Mouse (Mus musculus) megakaryocyte, adult 5-6 weeks (primary cell): Measurements from ENCODE around the gene Gm5737. TPM values are rescaled to one million over a fixed set of nuclear protein-coding genes. Genes with fewer than 3 reads are reported as not detected.
A peak's percentile ranks its signal among the peaks of the same experiment; 100 is the strongest.

Experiments
- ATAC-seq: 2 replicates; pipeline ENCODE4 v1.8.0; 2016; ENCODE audit warnings: mild to moderate bottlenecking, inconsistent platforms; ENCODE audit not compliant: poor library complexity, severe bottlenecking
- total RNA-seq, 2 experiments: library from RNA; stranded (forward) in 1 of 2; stranded (reverse) in 1 of 2; fragments of 153-499, 151-499 nt in 1 of 2; fragments of 221-1000, 200-1000 nt in 1 of 2; gene quantifications; 2 replicates each; pipeline versions ENCODE4 v1.2.3 to v1.2.4; 2015 to 2017

The Gm5737 gene
- total RNA-seq, 2 experiments from 2014 or later, result not detected

DNA sequence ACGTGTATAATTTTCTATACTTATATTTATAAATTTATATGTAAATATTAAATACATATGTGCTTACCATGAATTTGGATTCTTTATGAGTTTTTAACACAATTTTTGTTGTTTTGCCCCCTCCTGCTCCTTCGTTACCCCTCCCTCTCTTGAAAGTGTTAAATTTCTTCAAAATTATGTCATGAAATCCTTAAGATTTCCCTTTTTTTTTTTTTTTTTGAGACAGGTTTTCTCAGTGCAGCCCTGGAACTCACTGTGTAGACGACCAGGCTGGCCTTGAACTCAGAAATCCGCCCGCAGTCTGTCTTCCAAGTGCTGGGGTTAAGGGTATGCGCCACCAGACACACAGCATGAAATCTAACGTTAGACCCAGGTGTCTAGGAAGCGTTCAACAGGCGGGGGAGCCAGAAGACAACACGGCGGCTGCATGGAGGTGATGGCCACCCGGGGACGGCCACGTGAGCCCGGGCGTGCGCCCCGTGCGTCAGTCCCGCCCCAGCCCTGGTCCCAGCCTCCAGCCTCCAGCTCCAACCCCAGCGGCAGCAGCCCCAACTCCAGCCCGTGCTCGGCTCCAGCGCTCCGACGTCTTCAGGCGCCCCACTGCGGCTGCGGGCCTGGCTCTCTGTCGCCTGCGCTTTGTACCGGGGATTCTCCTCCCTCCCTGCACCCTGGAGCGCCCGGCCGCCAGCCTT, 30.3 kb downstream of the Gm5737 start, which contains the start of gene Eef2k:
TSS of gene Eef2k (plus strand) at position 487 of the 692 bp plus-strand sequence.
- ATAC-seq, result peak; percentile 85

DNA sequence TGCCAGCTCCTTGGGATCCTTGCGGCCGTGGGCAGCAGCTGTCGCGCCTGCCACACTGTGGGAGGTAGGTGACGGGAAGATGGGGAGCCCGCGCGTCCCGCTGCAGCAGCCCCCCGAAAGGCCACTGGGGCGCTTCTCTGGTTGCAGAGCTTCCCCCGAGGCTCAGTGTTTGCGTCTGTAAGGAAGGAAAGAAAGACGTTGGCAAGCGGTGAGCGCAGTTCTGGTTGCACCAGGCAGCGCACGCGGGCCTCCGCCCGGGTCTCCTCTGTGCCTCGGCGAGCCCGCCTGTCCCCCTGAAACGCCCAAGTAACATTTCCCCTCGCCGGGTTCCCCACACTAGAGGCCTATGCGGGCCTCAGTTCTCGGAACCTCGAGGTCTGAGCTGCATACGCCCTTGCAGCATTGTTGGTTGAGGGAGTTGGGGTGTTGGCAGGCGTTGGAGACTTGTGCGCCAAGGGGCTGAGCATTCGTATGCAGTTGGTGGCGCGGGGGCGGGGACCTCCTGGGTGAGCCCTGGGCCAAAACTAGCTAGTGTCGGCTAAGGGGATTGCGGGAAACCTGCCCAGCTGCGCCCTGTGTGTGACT, 31.0 kb downstream of the Gm5737 start:
- ATAC-seq, result peak; percentile 53

DNA sequence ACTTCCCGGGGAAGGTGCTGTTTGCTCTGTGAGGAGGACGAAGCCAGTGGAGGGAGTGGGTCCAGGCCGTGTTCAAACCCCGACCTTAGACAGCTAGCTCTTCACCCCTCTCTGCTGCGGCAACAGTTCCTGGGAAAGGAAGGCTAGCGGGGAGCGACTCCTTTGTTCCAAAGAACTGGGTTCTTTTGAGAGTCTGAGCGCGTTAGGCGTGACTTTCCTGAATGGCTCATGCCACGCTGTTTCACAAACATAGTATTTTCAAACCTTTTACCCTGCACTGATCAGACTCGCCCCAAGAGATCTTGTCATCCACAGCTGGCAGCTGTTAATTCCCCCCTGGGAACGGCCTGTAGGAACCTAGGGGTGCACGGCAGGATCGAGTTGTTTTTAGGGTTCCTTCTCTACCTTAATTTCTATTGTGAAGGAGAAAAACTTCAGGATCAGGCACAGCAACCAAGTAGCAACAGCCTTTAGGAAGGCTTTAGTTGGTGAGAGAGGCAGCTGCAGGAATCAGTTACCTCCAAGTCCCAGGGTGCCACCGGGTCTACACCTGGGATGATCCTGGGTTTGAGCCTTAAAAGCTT, 31.8 kb downstream of the Gm5737 start:
- no peak for ATAC-seq

DNA sequence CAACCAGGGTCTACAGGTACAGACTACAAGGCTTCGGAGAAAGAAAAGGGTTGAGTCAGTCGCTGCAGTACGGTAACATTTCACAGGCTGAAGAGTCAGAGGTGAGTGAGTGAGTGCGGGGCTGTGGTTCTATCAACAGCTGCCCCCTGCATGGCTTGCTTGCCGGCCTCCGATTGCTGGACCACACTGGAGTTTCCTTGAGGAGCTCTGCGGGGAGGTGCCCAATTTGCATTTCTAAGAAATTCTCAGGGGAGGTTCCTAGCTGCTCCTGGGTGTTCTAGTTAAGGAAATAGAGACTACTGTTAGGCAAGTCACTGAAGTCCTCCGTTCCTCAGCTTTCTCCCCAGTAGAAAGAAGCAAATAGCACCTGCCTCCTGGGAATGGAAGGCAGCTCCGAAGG, 32.5 kb downstream of the Gm5737 start:
- ATAC-seq, result no peak

DNA sequence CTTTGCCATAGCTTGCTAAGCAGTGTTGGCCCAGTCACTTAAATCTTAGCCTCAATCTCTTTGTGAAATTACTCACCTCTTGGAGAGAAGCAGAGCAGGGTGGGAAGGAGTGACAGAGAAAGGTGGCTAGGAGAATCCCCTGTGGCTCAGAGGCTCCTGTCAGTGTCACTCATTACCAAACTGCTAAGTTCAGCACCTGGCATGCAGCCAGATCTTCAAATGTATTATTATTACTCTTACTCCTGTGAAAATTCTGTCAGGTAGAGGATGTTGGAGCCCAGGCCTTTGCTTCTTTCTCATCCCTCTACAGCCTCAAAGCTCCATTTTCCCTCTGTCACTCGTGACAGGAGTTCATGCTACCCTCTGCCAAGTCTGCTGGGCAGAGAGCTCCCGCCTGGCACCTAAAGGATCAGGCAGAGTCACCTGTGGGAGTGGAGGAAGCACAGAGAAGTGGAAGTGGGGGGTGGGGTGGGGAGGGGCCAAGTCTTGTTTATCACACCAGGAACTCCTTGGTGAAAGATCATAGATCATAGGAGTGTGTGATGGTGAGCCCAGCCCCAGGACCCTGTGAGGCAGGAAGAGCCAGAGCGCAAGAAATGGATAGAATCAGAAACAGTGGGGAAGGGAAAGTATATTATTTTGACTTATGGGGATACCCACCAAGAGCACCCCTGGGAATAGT, 36.8 kb downstream of the Gm5737 start:
- ATAC-seq, result no peak

DNA sequence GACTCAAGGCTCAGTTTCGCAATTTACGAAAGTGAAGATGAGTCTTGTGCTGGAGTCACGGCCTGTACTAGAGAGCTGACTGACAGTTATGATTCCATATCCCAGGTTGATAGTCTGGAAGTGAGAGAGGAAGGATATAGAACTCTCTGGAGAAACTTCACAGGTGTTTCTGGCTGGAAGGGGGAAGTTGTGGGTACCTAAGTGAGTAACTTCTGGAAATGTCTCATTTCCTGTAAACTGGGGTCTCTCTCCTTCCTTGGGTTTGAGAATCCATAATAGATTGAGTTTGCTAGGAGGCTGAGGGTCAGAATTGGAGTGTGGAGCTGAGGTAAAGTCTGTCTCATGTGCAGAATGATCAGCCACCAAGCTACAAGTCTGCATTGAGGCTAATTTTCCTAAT, 38.0 kb downstream of the Gm5737 start:
- peak; percentile 7; the same call in 1 of the 2 replicates for ATAC-seq

DNA sequence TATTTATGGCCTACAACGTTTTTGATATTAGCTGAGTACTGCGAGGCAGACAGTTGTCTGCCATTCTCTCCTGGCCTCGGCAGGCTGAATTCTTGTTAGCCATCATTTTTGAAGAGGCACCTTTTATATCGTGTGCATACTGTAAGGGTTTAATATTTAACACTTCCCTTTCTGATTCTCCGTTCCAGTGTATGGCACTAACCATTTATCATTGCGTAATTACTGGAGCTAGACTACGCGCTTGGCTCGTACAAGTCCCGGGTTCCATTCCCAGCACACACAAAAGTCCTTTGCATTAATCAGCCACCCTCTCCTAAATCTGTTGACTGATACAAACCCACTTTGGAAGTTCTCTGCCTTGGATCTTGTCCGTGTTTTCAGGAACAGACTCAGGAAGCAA, 47.7 kb downstream of the Gm5737 start:
- ATAC-seq, result peak; percentile 56

DNA sequence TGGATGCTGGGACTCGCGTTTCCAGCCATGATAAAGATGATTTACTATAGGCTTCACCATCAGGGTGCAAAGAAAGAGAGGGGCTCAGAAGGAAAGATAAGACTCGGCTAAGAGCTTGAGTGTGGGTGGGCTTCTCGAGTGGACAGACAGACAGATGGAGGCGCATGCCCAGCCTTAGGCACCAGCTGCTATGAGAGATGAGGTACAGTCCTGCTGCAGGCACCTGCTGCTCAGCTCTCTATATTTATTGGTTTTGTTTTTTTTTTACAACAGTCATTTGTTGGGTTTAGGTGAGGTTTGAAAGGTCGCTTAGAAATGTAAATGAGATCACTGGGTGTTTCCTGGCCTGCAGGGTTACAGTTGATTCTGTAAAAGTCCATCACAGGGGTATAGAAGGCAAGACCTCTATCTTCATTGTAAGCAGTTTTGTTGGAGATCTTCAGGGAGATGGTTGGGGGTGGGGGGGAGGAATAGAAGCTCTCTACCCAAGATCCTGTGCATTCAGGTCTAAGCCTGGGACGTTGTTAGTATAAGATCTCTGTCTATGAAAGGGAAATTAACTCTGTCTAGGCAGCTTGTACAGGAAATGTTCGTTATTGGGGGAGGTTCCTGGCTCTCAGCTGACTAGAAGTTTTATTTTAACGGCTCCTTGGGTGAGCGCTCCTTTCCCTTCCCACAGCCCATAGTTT, 48.8 kb downstream of the Gm5737 start:
- no peak for ATAC-seq

DNA sequence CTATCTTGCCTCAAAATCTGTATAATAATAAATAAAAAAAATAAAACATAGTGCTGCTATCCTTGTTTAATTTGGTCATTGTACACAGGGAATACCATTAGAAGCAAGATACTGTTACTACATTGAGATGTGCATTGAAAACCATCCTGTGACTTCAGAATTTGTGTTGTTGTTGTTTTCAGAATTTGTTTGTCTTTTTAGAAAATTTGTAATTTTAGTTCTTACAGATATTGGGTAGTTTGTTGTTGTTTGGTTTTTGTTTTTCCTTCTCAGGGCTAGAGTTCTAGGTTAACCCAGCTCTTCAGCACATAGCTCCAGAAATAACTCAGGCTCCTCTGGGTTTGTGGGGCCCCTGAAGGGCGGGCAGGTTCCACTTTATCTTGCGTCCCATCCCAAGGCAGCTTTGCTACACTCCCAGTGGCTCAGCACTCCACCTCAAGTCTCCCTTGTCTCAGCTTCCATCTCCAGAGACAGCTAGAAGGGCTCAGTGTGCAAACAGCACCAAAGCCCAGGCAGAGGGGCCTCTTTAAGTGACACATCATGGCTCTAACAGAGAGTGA, 49.4 kb downstream of the Gm5737 start:
- no peak for ATAC-seq

DNA sequence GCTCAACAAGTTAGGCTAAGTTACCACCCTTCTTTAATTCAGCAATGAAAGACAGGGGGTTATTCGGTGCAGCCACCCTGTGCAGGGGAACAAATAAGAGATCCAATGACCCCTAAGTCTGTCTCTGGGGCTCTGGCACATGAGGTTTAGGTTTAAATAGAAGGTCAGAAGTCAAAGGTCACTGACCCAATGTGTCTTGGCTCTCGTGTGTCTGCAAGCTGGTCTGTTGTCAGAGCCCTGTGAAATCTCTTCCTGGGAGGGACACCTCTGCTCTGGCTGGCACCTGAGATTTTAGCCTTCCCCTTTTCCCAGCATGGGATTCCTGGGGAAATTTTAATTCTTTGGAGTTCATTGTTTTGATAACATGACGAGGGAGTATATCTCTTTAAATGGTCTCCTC, 50.0 kb downstream of the Gm5737 start:
- no peak for ATAC-seq

DNA sequence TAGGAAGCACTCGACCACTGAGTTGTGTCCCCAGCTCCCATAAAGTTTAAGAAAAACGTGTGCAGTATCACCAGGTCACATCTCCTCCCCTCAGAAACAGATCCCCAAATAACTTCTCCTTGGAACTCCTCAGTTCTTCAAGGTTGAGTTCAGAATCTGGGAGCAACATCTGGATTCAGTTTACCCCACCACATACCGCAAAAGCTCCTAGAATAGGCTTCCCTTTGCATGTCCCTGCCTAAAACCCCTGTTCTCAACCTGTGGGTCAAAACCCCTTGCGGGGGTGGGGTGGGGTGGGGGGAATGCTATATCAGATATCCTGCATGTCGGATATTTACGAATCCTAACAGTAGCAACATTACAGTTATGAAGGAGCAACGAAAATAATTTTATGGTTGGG, 50.5 kb downstream of the Gm5737 start:
- no peak for ATAC-seq

DNA sequence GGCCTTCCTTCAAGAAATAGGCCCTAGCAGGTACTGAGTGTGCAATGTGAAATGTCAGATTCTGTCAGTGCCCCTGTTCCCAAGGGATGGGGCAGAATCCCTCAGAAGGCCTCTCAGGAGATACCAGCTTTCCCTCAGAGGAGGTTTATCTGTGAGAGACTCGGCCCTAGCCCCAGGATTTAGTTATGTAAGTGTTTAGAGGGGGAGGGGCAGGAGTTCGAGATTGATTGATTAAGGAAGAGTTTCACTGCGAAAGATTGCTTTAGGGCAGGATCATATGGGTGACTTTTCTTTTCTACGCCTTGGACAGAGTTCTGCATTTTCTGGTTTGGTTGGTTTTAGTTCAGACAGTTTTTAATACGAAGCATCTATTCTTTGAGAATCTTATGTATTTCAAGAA, 51.3 kb downstream of the Gm5737 start:
- ATAC-seq, result no peak

DNA sequence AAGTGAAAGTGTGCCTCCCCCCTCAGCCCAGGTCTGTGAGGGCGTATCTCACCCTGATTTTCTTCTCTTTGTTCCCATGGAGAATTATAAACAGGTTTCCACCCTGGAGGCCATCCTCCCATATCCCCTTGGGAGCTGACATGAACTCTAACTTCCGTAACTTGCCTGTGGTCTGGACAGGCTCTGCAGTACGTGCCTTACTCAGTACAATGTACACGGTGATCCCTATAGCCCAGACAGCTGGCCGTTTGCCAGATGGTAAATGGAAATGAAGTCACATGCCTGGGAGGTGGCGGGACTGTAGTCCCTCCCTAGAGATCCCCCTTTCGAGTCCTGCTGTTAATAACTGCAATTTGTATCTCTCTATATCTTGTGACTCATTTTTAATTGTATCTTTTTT, 52.9 kb downstream of the Gm5737 start:
- ATAC-seq, result peak; percentile 36

DNA sequence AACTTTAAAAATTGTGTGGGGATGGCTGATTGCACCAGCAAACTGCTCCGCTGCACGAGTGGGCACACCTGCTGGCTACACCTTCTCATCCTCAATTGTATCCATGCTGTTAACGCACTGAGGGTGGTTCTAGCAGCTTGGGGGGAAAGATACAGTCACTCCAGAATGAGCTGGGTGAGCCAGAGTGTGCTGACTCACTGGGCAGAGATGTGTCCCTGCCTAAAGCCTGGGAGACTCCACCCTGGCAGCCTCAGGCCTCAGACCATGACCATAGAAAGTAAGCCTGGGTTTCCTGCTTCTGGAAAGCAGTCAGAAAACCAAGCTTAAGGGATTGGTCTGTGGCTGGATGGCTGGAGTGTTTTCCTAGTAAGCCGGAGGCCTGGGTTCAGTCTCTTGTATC, 53.7 kb downstream of the Gm5737 start:
- peak; percentile 28 for ATAC-seq

DNA sequence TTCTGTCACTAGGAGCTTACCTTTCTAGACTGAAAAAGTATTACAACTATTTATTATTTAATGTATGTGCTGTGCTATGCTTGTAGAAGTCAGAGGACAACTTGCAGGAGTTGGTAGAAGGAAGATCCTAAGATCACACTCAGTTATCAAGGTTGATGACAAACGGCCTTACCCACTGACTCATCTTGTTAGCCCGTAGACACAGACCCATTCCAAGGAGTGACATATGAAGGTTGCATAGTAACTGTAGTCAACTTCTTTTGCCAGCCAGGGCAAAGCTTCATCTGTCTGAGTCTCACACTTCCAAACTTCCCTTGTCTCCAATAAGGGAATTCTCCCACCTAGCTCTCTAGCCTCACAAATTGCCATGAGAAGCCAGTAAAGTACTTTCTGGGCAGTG, 54.5 kb downstream of the Gm5737 start:
- no peak for ATAC-seq

DNA sequence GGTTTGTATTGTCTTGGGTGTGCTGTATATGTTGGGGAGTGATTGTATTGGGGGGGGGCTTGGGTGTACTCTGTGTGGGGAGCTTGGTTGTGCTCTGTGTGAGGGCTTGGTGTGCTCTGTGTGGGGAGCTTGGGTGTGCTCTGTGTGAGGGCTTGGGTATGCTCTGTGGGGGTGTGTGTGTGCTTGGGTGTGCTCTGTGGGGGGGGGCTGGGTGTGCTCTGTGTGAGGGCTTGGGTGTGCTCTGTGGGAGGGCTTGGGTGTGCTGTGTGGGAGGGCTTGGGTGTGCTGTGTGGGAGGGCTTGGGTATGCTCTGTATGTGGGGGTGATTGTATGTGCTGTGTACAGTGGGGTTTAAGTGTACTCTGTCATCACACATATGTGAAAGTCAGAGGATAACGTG, 55.6 kb downstream of the Gm5737 start:
- no peak for ATAC-seq

DNA sequence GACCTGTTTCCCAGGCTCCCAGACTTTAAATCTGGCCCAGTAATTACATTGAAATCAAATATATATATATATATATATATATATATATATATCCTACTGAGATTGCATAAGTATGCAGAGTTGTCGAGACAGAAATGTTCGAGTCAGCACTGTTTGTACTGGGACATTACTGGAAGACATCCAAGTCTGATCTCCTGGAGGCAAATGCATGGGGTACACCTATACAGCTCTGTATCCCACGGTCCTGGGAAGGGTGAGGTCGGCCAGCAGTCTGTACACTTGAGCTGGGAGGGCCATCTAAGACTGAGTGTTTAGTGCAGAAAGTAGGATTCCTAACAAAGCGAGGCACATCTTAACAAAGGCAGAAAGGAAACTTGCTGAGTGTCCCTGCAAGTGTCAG, 57.7 kb downstream of the Gm5737 start:
- 0 out of 2 replicates have a peak, but pooled peaks have one; percentile 2 for ATAC-seq

DNA sequence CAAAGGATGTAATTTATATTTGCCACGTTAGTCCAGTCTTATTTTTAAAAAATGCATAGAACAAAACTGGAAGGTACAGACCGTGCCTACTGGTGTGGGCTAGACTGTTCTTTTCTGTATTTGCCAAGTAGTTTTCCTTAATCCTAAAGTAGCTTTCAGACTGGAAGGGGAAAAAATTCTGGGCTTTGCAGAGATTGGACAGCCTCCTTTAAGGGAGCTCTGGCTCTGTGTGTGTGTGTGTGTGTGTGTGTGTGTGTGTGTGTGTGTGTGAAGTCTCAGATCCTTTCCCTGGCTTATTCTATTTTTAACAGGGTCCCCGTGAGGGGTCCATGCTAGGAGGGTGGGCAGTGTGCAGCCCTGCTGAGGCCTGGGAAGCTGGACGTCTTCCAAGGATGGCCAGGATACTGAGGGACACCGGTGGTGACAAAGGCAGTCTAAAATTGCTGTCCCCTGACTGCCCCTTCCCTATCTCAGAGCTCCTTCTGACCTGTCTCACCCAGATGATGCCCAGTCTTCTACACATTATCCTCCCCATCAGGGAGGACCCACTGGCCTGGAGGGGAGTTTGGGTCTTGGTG, 58.4 kb downstream of the Gm5737 start:
- ATAC-seq, result no peak

DNA sequence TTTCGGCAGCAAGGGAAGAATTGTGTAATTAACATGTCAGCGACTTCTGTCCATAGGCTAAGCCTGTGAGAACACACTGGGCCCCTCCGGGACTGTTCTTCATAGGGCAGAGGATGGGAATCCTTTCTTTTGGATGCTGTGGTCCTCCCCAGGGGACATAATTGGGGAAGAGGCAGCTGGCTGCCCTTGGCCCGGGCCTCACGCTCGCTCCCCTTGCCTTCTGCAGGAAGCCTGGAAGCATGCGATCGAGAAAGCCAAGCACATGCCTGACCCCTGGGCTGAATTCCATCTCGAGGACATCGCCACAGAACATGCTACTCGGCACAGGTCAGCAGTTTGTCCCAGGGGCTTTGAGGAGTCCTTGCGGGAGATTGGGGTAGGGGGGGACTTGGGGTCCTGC, 60.9 kb downstream of the Gm5737 start:
- ATAC-seq, result no peak

DNA sequence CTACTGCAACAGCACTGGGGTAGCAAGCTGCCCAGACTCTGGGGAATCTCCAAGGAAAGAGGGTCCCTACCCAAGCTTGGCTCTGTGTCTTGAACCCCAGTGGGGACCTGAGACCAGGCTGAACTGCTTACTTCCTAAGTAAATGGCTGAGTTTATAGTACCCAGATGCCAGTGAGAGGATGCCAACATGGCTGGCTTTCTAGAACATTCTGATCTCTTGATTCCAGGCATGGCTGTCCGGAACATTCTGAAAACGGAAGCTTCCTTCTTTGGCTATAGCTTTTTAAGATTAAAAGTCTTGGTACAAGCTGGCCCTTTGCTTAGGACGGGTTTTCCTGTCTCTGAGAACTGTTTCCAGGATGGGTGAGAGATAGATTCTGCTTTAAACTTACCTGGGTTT, 61.9 kb downstream of the Gm5737 start:
- no peak for ATAC-seq
